Mouse (Mus musculus) neutrophil, adult 5-6 weeks (primary cell): Measurements from ENCODE around the gene Olfr549. TPM values are rescaled to one million over a fixed set of nuclear protein-coding genes. Genes with fewer than 3 reads are reported as not detected.
A peak's percentile ranks its signal among the peaks of the same experiment; 100 is the strongest.

Experiments
- ATAC-seq: fragments of 151-379, 151-347 bp; 2 replicates; pipeline ENCODE4 v1.8.0; 2017; ENCODE audit warnings: mild to moderate bottlenecking, moderate TSS enrichment; ENCODE audit not compliant: insufficient number of reproducible peaks, poor library complexity, low FRiP score, severe bottlenecking; ENCODE audit errors: extremely low read depth
- total RNA-seq: library from RNA; stranded (forward); fragments of 200-1000 nt; gene quantifications from 2 replicates; pipeline ENCODE4 v1.2.3, GENCODE M21; 2017

Olfr549 gene
- not detected in 2 replicates for total RNA-seq

DNA sequence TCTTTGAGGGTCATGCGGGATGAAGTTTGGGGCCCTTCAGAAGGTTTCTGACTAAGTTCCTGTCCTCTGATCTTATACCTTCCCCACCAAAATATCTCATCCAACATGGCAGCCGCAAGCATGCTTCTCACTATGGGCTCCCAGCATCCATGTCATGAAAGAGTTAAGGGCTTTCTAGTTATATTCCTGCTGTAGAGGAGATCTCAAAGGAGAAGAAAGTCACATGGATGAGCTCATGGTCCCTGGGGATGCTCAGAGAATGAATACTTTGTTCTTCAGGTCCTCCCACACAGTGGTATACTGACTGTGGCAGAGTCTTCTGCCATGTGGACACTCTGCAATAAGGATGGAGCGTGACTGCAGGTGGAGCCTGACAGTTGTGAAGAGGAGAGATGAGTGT is at the start of gene Olfr549:
Gene Olfr549 (plus strand): TSS at position 301 of the 400 bp plus-strand sequence.
- no peak for ATAC-seq

- no peak for ATAC-seq
These were observed 47.7 kb upstream of the Olfr549 start for GRCm38 (mm10) chr7:102501986-102502385.

- ATAC-seq = peak; percentile 69; the same call in 1 of the 2 replicates
These were observed 42.8 kb upstream of the Olfr549 start for GRCm38 (mm10) chr7:102506848-102507247.

- no peak for ATAC-seq
These were observed 41.6 kb upstream of the Olfr549 start for GRCm38 (mm10) chr7:102508066-102508465.

DNA sequence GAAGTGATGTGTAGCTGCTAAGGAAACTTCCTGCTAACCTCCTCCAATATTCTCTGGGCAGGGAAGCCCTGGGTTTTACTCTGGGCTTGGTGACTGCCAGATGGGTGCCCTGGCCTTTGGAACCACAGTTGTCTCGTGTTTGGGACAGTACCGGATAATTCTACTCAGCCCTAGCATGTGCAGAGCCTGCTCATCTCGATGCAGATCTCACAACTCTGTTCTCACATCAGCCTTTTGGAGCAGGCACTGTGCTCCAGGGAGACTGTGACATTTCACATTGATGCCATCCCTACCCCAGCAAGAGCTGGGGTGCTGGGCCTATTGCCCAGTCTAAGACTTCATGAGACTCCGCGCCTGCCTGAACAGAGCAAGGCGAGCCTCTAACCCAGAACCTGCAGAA is 41.0 kb upstream of the Olfr549 start:
- no peak for ATAC-seq

GRCm38 (mm10) chr7:102509726-102510125 is 39.9 kb upstream of the Olfr549 start:
- ATAC-seq = no peak

DNA sequence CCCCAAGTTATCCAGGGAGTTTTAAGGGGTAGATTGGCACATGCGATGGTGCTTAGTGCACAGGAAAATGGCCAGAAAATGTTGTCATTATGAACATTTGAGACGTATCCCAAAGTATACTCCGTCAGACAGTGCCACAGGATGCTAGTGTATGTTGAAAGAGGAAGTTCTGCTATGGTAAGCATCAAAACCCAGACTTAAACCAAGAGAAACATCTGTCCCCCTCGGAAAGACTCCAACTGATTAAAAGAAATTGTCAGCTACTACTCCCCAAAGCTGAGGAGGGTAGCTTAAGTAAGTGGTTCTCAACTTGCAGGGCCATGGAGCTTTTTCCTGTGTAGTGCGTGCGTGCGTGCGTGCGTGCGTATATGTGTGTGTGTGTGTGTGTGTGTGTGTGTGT is 37.7 kb upstream of the Olfr549 start:
- ATAC-seq = no peak

DNA sequence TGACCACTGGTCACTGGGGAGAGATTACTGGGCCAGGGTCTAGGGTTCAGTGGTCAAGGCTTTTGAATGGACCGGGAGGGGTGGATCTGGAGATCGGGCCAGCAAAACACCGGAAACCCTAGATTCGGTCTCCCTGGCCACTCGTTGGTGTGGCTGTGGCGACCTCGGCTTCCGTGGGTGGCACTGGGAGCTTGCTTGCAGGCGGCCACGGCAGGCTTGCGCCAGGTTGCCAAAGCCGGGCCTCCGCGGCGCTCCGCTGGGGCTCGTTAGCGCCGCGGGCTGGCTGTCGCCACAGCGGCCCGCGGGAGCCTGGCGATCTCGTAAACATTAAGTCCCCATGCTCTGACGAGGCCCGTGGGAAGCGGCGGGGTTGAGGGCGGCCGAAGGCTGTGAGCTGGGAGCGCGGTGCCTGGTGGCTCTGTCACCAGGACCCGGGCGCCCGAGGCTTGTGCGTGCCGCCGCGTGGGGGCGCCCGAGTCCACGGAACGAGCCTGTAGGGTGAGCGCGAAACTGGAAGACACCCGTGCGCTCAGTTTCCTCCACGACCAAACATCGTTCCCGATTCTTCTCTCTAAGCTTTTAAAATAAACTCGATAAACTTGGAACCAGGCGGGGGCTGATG is 36.7 kb upstream of the Olfr549 start:
- peak; percentile 60 for ATAC-seq

- ATAC-seq = no peak
These were observed 35.5 kb upstream of the Olfr549 start for GRCm38 (mm10) chr7:102514144-102514543.

- ATAC-seq = no peak
These were observed 33.2 kb upstream of the Olfr549 start for GRCm38 (mm10) chr7:102516261-102517050.

GRCm38 (mm10) chr7:102517051-102517335 is 32.7 kb upstream of the Olfr549 start:
- no peak for ATAC-seq

DNA sequence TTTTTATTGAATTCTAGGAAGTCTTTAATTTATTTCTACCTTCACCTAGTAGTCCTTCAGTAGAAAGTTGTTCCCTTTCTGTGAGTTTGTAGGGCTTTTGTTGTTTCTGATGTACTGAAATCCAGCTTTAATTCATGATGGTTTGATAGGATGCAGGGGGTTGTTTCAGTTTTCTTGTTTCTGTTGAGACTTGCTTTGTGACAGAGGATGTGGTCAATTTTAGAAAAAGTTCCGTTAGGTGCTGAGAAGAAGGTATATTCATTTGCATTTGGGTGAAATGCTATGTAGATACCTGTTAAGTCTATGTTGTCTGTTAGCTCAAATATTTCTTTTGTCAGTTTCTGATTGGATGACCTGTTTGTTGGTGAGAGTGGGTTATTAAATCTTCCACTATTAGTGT is 20.6 kb upstream of the Olfr549 start:
- no peak for ATAC-seq

GRCm38 (mm10) chr7:102534449-102534848 is 15.2 kb upstream of the Olfr549 start, which contains the start of gene Olfr547:
TSS of gene Olfr547 (plus strand) at chr7:102534749.
- ATAC-seq = no peak

GRCm38 (mm10) chr7:102540596-102540995 is 9.1 kb upstream of the Olfr549 start, which contains the start of gene Olfr548-ps1:
TSS of gene Olfr548-ps1 (plus strand) at chr7:102540896.
- ATAC-seq = no peak

DNA sequence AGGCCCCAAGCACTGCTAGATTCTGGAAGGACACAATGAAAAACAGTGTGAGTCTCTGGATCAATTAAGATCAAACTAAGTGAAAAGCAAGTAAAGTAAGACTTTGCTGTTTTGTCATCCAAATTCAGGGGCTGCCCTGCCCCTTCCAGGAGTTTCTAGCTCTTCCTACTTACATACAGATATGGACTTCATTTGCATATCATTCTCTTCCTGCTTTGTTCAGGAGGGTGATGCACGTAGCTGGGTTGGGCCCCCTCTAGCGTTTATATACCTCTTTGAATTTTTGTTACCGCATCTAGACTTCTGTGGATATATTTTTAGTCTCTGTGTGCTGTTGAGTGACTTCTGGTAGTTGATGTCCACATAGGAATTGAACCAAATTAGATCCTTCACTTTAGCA is 8.4 kb upstream of the Olfr549 start:
- no peak for ATAC-seq

- ATAC-seq = no peak
These were observed 3.6 kb downstream of the Olfr549 start for GRCm38 (mm10) chr7:102553279-102553678.

GRCm38 (mm10) chr7:102564999-102565997 is 15.6 kb downstream of the Olfr549 start, which contains the start of gene Trim21:
TSS of gene Trim21 (minus strand) at chr7:102565486.
- ATAC-seq = peak; percentile 100

DNA sequence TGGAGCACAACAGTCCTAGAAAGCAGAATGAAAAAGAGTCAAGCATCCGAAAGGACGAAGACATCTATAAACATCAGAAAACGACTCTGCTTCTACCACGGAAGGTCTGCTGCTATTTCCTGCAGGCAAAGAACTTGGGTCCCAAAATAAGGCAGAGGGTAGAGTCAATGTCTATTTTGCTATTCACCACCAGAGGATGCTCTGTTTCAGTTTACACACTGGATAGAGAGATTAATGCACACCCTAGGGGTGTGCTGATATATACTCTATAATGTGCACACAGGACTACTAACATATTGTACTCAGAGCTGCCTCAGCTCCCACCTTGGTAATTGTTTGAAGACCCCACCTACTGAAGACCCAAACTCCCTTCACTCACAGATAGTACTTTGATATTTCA is 16.5 kb downstream of the Olfr549 start:
- ATAC-seq = no peak

GRCm38 (mm10) chr7:102571142-102571541 is 21.5 kb downstream of the Olfr549 start, which contains the start of gene Olfr550:
TSS of gene Olfr550 (plus strand) at chr7:102571442.
- ATAC-seq = no peak
